Mouse (Mus musculus): Measurements from ENCODE around the gene BC048679. TPM values are rescaled to one million over a fixed set of nuclear protein-coding genes. Genes with fewer than 3 reads are reported as not detected.

The BC048679 gene
- not detected in 2 replicates for polyA plus RNA-seq (2015; fragmentation: Nextera tagmentation; extraction: Ambion mirVana)

GRCm38 (mm10) chr7:81498181-81498580, at the start of gene BC048679:
TSS of gene BC048679 (minus strand) at chr7:81498281.
- H3K4me2 ChIP-seq = no peak within 1 kb of the TSS
- H3K27ac ChIP-seq = no peak within 1 kb of the TSS
- no peaks in the 10 kb centered on the region for H3K36me3 ChIP-seq (ENCODE audit: poor library complexity, severe bottlenecking)
- H3K4me1 ChIP-seq = no peaks in the 10 kb centered on the region
- no peak for ATAC-seq
- peaks cover 5% of the 10 kb centered on the region; the same call in 1 of the 2 replicates for H3K27me3 ChIP-seq
- no peak within 1 kb of the TSS for H3K9ac ChIP-seq
- H3K4me3 ChIP-seq = no peak within 1 kb of the TSS
- no peaks in the 10 kb centered on the region for H3K9me3 ChIP-seq (replicated peaks)
- WGBS = 67% methylated on average over 7 of the region's 7 CpGs

GRCm38 (mm10) chr7:81542934-81543333, 44.9 kb upstream of the BC048679 start:
- no peak for ATAC-seq
- H3K9ac ChIP-seq = no peak overlapping the region
- H3K27me3 ChIP-seq = no peaks in the 10 kb centered on the region
- no peak overlapping the region for H3K4me2 ChIP-seq
- no peak overlapping the region for H3K4me3 ChIP-seq
- WGBS = 79% methylated on average over 8 of the region's 8 CpGs
- H3K36me3 ChIP-seq (ENCODE audit: poor library complexity, severe bottlenecking) = no peaks in the 10 kb centered on the region
- H3K27ac ChIP-seq = no peak overlapping the region
- H3K4me1 ChIP-seq = peaks cover 13% of the 10 kb centered on the region
- H3K9me3 ChIP-seq (replicated peaks) = no peaks in the 10 kb centered on the region

DNA sequence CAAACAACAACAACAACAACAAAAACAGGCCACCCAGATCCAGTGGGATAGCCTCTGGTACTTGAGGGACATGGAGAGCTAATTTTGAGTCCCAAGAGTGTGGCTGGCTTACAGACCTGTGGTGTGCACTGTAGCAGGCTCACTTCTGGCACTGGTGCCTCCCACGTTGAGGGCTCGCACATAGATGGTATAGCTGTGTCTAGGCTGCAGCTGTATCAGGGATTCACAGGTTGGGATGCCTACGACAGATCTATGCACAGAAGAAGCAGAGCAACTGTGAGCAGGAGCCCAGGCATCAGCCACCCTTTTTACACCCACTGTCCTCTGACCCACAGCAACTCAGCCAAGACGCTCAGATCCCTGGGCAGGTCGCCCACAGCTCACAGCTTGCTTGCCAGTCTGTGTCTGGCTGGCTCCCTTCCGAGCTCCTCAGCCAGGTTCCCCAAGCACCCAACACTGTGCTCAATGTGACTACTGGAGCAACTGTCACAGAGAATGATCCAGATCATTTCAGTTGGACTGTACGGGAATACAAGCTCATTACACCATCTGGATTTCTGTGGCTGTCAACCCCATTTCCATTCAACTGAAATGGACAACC, 43.9 kb upstream of the BC048679 start:
- Histone ChIP-seq H3K27me3 (no peaks in the 10 kb centered on the region), H3K4me3 (no peak overlapping the region), H3K36me3 (ENCODE audit: poor library complexity, severe bottlenecking) (no peaks in the 10 kb centered on the region), H3K4me1 (peaks cover 13% of the 10 kb centered on the region), H3K9me3 (replicated peaks) (no peaks in the 10 kb centered on the region), H3K4me2 (no peak overlapping the region), H3K9ac (no peak overlapping the region), H3K27ac (no peak overlapping the region)
- 87% methylated on average over 7 of the region's 7 CpGs for WGBS
- ATAC-seq = no peak; the same call in 1 of the 2 replicates

DNA sequence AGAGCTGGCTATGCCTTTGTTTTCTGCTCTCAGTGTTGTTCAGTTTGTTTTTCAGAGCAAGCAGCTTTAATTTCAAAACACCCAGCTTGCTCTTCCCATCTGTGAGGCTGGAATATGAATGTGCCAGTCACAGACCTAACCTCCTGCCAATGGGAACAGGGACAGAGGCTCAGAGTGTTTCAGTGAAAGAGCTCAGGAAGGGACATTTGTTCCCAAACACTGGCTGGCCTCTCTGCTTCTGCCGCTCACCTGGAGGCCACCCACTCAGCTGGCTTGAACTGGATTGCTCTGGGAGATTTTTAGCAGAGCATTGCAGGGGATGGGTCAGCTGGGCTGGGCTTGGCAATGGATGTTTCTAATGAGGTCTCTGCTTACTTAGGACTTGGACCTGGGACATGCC, 42.9 kb upstream of the BC048679 start:
- Histone ChIP-seq H3K4me3 (no peak overlapping the region), H3K4me1 (peaks cover 13% of the 10 kb centered on the region), H3K27ac (peak overlapping the region; percentile 20; the same call in 1 of the 2 replicates), H3K27me3 (no peaks in the 10 kb centered on the region), H3K9ac (no peak overlapping the region), H3K9me3 (replicated peaks) (no peaks in the 10 kb centered on the region), H3K36me3 (ENCODE audit: poor library complexity, severe bottlenecking) (no peaks in the 10 kb centered on the region), H3K4me2 (no peak overlapping the region)
- ATAC-seq = no peak
- WGBS = 38% methylated on average over 1 of the region's 1 CpGs

DNA sequence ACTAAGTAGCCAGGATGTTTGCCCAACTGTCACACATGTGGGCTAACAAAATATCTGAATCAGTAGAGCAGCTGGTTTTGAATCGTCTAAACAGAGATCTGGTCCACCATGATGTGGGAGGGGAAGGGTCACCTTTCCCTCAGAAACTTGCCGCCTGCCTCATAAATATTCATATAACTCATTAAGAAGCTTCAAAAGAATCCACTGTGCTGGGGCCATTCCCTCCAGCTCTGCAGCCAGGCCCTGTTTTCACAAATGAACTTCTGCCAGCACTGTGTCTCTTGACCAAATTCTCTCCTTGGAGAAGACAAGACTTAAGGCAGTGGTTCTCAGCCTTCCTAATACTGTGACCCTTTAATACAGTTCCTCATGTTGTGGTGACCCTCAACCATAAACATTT, 41.5 kb upstream of the BC048679 start:
- 6% methylated on average over 2 of the region's 2 CpGs for WGBS
- H3K36me3 ChIP-seq (ENCODE audit: poor library complexity, severe bottlenecking) = peaks cover 11% of the 10 kb centered on the region
- H3K9ac ChIP-seq = no peak overlapping the region
- H3K27me3 ChIP-seq = no peaks in the 10 kb centered on the region
- no peak overlapping the region for H3K4me2 ChIP-seq
- ATAC-seq = peak; percentile 57; the same call in 1 of the 2 replicates
- peaks cover 13% of the 10 kb centered on the region for H3K4me1 ChIP-seq
- H3K27ac ChIP-seq = no peak overlapping the region
- H3K4me3 ChIP-seq = no peak overlapping the region
- no peaks in the 10 kb centered on the region for H3K9me3 ChIP-seq (replicated peaks)

GRCm38 (mm10) chr7:81538070-81538675, 40.1 kb upstream of the BC048679 start:
- ATAC-seq = no peak
- no peaks in the 10 kb centered on the region; the same call in 1 of the 2 replicates for H3K9me3 ChIP-seq (replicated peaks)
- no peak overlapping the region for H3K4me2 ChIP-seq
- H3K4me3 ChIP-seq = no peak overlapping the region
- H3K4me1 ChIP-seq = peaks cover 13% of the 10 kb centered on the region
- 70% methylated on average over 2 of the region's 2 CpGs for WGBS
- peaks cover 25% of the 10 kb centered on the region for H3K36me3 ChIP-seq (ENCODE audit: poor library complexity, severe bottlenecking)
- H3K27me3 ChIP-seq = no peaks in the 10 kb centered on the region
- H3K27ac ChIP-seq = no peak overlapping the region
- H3K9ac ChIP-seq = no peak overlapping the region

DNA sequence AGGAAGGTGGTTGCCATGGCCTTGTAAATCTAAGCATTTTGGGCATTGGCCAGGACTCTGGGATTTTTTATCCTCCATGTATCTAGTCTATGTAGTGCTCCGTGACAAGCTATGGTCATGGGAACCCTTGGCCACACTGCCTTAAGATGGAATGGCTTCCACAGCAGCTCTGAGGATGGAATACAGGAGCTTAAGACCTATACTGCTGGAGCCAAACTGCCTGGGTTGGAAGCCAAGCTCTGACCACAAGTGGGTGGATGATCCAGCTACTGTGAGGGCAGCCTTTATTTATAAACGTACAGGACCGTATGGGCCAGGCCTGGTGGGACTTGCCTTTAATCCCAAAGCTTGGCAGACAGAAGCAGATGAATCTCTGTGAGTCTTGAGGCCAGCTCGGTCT, 38.4 kb upstream of the BC048679 start:
- Histone ChIP-seq H3K9me3 (replicated peaks) (no peaks in the 10 kb centered on the region; the same call in 1 of the 2 replicates), H3K9ac (no peak overlapping the region), H3K4me2 (no peak overlapping the region), H3K36me3 (ENCODE audit: poor library complexity, severe bottlenecking) (peaks cover 42% of the 10 kb centered on the region), H3K27me3 (no peaks in the 10 kb centered on the region), H3K27ac (no peak overlapping the region), H3K4me1 (peaks cover 13% of the 10 kb centered on the region), H3K4me3 (no peak overlapping the region)
- ATAC-seq = no peak
- WGBS = 94% methylated on average over 4 of the region's 4 CpGs

- peaks cover 77% of the 10 kb centered on the region for H3K36me3 ChIP-seq (ENCODE audit: poor library complexity, severe bottlenecking)
- H3K4me3 ChIP-seq = no peak overlapping the region
- no peak overlapping the region for H3K9ac ChIP-seq
- no peak overlapping the region for H3K27ac ChIP-seq
- H3K9me3 ChIP-seq (replicated peaks) = no peaks in the 10 kb centered on the region; the same call in 1 of the 2 replicates
- WGBS = 97% methylated on average over 1 of the region's 1 CpGs
- no peak for ATAC-seq
- H3K4me1 ChIP-seq = 0 out of 2 replicates have a peak, but pooled peaks cover under 1% of the 10 kb centered on the region
- no peak overlapping the region for H3K4me2 ChIP-seq
- no peaks in the 10 kb centered on the region for H3K27me3 ChIP-seq
Observed at GRCm38 (mm10) chr7:81531462-81531861, 33.4 kb upstream of the BC048679 start.

DNA sequence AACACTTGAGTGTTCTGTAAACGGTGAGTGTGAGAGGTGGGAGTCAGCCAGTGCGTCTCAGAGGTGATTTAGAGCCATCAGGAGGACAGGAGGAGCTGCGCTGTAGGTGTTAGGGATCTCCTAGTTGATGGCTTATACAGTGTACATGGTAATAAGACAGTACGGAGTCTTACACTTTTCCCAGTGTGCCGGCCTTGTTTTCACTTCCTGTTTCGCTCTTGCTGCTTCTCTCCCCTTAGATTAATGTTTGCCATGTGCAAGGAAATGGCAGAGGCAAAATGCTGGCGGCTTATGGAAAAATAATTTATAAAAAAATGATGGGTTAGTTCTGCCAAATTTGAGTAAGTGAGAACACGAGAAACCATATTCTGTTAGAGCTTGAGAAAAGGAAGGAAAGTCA, 30.8 kb upstream of the BC048679 start:
- no peak overlapping the region for H3K27ac ChIP-seq
- 97% methylated on average over 8 of the region's 8 CpGs for WGBS
- no peaks in the 10 kb centered on the region for H3K9me3 ChIP-seq (replicated peaks)
- peaks cover 18% of the 10 kb centered on the region for H3K4me1 ChIP-seq
- peaks cover 72% of the 10 kb centered on the region for H3K36me3 ChIP-seq (ENCODE audit: poor library complexity, severe bottlenecking)
- H3K4me3 ChIP-seq = no peak overlapping the region
- no peaks in the 10 kb centered on the region for H3K27me3 ChIP-seq
- no peak overlapping the region for H3K9ac ChIP-seq
- ATAC-seq = no peak
- H3K4me2 ChIP-seq = no peak overlapping the region

GRCm38 (mm10) chr7:81523663-81524017, 25.6 kb upstream of the BC048679 start:
- H3K4me2 ChIP-seq = peak overlapping the region; percentile 89
- 12% methylated on average over 13 of the region's 13 CpGs for WGBS
- no peaks in the 10 kb centered on the region for H3K9me3 ChIP-seq (replicated peaks)
- H3K36me3 ChIP-seq (ENCODE audit: poor library complexity, severe bottlenecking) = peaks cover 26% of the 10 kb centered on the region
- ATAC-seq = peak; percentile 42; the same call in 1 of the 2 replicates
- peak overlapping the region; percentile 94 for H3K27ac ChIP-seq
- 0 out of 2 replicates have a peak, but pooled peaks cover 2% of the 10 kb centered on the region for H3K27me3 ChIP-seq
- H3K9ac ChIP-seq = peak overlapping the region; percentile 79
- H3K4me1 ChIP-seq = peaks cover 26% of the 10 kb centered on the region
- H3K4me3 ChIP-seq = peak overlapping the region; percentile 71

GRCm38 (mm10) chr7:81523008-81523662, 25.1 kb upstream of the BC048679 start:
- Histone ChIP-seq H3K4me3 (peak overlapping the region; percentile 71), H3K27ac (peak overlapping the region; percentile 94), H3K4me2 (peak overlapping the region; percentile 89), H3K4me1 (peaks cover 26% of the 10 kb centered on the region), H3K36me3 (ENCODE audit: poor library complexity, severe bottlenecking) (peaks cover 22% of the 10 kb centered on the region), H3K27me3 (0 out of 2 replicates have a peak, but pooled peaks cover 2% of the 10 kb centered on the region), H3K9ac (peak overlapping the region; percentile 79), H3K9me3 (replicated peaks) (no peaks in the 10 kb centered on the region)
- WGBS = under 1% methylated on average over 31 of the region's 31 CpGs
- ATAC-seq = peak; percentile 99
